Comparison of ENCODE assay signal across 8 mouse cellular contexts in genomic region chrX:160765389-160766232, GRCm38 (mm10). TPM values are rescaled to one million over a fixed set of nuclear protein-coding genes. Genes with fewer than 3 reads are reported as not detected.
A peak's percentile ranks its signal among the peaks of the same experiment; 100 is the strongest.
DNase-seq lines count a peak whose midpoint lies in the region; ATAC-seq lines count a peak whose summit lies in the region.

No protein-coding gene starts in this region.

- no peaks in the 10 kb centered on the region for H3K9me3 ChIP-seq in forebrain, embryonic 13.5 days (replicated peaks)
- H3K9me3 ChIP-seq in liver, embryonic 15.5 days (replicated peaks): no peaks in the 10 kb centered on the region
- no peaks in the 10 kb centered on the region for H3K9me3 ChIP-seq in neural tube, embryonic 11.5 days (ENCODE audit: control insufficient read depth, low read length)
- H3K9me3 ChIP-seq in stomach, embryonic 16.5 days (replicated peaks; ENCODE audit: control insufficient read depth, low read length): no peaks in the 10 kb centered on the region

- peak overlapping the region; percentile 54 for H3K4me2 ChIP-seq in forebrain, embryonic 13.5 days
- peak overlapping the region; percentile 62 for H3K4me2 ChIP-seq in liver, embryonic 15.5 days
- H3K4me2 ChIP-seq in neural tube, embryonic 11.5 days (ENCODE audit: low read depth): peak overlapping the region; percentile 32
- H3K4me2 ChIP-seq in stomach, embryonic 16.5 days (ENCODE audit: low read depth, low read length): peak overlapping the region; percentile 45

- H3K9ac ChIP-seq in forebrain, embryonic 13.5 days: 0 out of 2 replicates have a peak overlapping the region, but pooled peaks have one; percentile 30
- peak overlapping the region; percentile 43 for H3K9ac ChIP-seq in liver, embryonic 15.5 days
- H3K9ac ChIP-seq in neural tube, embryonic 11.5 days (ENCODE audit: low read length): no peak overlapping the region
- peak overlapping the region; percentile 52; the same call in 1 of the 2 replicates for H3K9ac ChIP-seq in stomach, embryonic 16.5 days (ENCODE audit: low read length)

- peak overlapping the region; percentile 46 for H3K4me3 ChIP-seq in forebrain, embryonic 13.5 days
- H3K4me3 ChIP-seq in liver, embryonic 15.5 days (replicated peaks): peak overlapping the region; percentile 64
- H3K4me3 ChIP-seq in neural tube, embryonic 11.5 days (ENCODE audit: low read depth, low read length): peak overlapping the region; percentile 42
- peak overlapping the region; percentile 55 for H3K4me3 ChIP-seq in stomach, embryonic 16.5 days (replicated peaks; ENCODE audit: low read length)

- no peaks in the 10 kb centered on the region for H3K4me1 ChIP-seq in forebrain, embryonic 13.5 days
- no peaks in the 10 kb centered on the region for H3K4me1 ChIP-seq in liver, embryonic 15.5 days (replicated peaks)
- no peaks in the 10 kb centered on the region for H3K4me1 ChIP-seq in neural tube, embryonic 11.5 days (ENCODE audit: control insufficient read depth, insufficient read depth, low read length)
- H3K4me1 ChIP-seq in stomach, embryonic 16.5 days (ENCODE audit: control insufficient read depth, insufficient read depth, low read length): no peaks in the 10 kb centered on the region

- H3K27me3 ChIP-seq in forebrain, embryonic 13.5 days: peaks cover 11% of the 10 kb centered on the region; the same call in 1 of the 2 replicates
- H3K27me3 ChIP-seq in liver, embryonic 15.5 days: peaks cover 4% of the 10 kb centered on the region; the same call in 1 of the 2 replicates
- H3K27me3 ChIP-seq in neural tube, embryonic 11.5 days (ENCODE audit: control insufficient read depth, insufficient read depth, low read length): no peaks in the 10 kb centered on the region
- no peaks in the 10 kb centered on the region for H3K27me3 ChIP-seq in stomach, embryonic 16.5 days (ENCODE audit: control insufficient read depth, insufficient read depth, low read length)

- no peaks in the 10 kb centered on the region for H3K36me3 ChIP-seq in forebrain, embryonic 13.5 days (ENCODE audit: poor library complexity, severe bottlenecking)
- H3K36me3 ChIP-seq in liver, embryonic 15.5 days (replicated peaks): no peaks in the 10 kb centered on the region
- H3K36me3 ChIP-seq in neural tube, embryonic 11.5 days (ENCODE audit: control insufficient read depth, insufficient read depth, low read length): no peaks in the 10 kb centered on the region
- no peaks in the 10 kb centered on the region for H3K36me3 ChIP-seq in stomach, embryonic 16.5 days (ENCODE audit: control insufficient read depth, insufficient read depth, low read length)

- peak; percentile 73 for DNase-seq in ES-CJ7 (ENCODE audit: low read depth, low spot score)
- peak; percentile 94 to 96 for DNase-seq in heart, postnatal 10 days
- DNase-seq in kidney, postnatal 4 days: peak; percentile 93
- DNase-seq in neural tube, embryonic 11.5 days (ENCODE audit: low spot score): peak; percentile 88

- ATAC-seq in cerebellum, adult (ENCODE audit: insufficient number of reproducible peaks, low FRiP score, low TSS enrichment): peak; percentile 86
- peak; percentile 97 for ATAC-seq in forebrain, embryonic 13.5 days
- peak; percentile 94 for ATAC-seq in liver, embryonic 15.5 days (ENCODE audit: insufficient read depth)
- peak; percentile 98 for ATAC-seq in neural tube, embryonic 11.5 days (ENCODE audit: insufficient read depth, low FRiP score, low TSS enrichment)
- ATAC-seq in stomach, embryonic 16.5 days (ENCODE audit: insufficient read depth, low FRiP score): peak; percentile 95

- no peak overlapping the region for H3K27ac ChIP-seq in forebrain, embryonic 13.5 days
- H3K27ac ChIP-seq in liver, embryonic 15.5 days (replicated peaks): no peak overlapping the region
- no peak overlapping the region for H3K27ac ChIP-seq in neural tube, embryonic 11.5 days (ENCODE audit: low read depth, low read length)
- no peak overlapping the region for H3K27ac ChIP-seq in stomach, embryonic 16.5 days (ENCODE audit: low read length)

- 32% methylated on average over 30 of the region's 30 CpGs for WGBS in forebrain, embryonic 13.5 days
- 25% methylated on average over 30 of the region's 30 CpGs for WGBS in liver, embryonic 15.5 days (ENCODE audit: insufficient replicate concordance)
- 27% methylated on average over 30 of the region's 30 CpGs for WGBS in neural tube, embryonic 11.5 days
- WGBS in stomach, embryonic 16.5 days: 21% methylated on average over 30 of the region's 30 CpGs

- intact Hi-C loops in heart, postnatal 10 days (cut with DNase I): loop anchor here (10.0 kb wide), 1 partner anchor 181 kb away; no protein-coding TSS in a partner anchor

RNA-seq across cellular contexts. Expression of gene Rs1, which starts 2.2 kb away (rescaled TPM):
- 0.05 TPM in 1 of 2 replicates, not detected in the other for polyA plus RNA-seq in forebrain, embryonic 13.5 days (2015; fragmentation: Nextera tagmentation; extraction: Ambion mirVana)
- total RNA-seq in heart, postnatal 10 days (2021): under 1 TPM; 0.12 to 0.17 TPM
- polyA plus RNA-seq in liver, embryonic 15.5 days (2015; fragmentation: Nextera tagmentation; extraction: Ambion mirVana): not detected in 2 replicates
- polyA plus RNA-seq in neural tube, embryonic 11.5 days (2014; fragmentation: Nextera tagmentation; extraction: Ambion mirVana): not detected in 2 replicates
- polyA plus RNA-seq in stomach, embryonic 16.5 days (2015; fragmentation: Nextera tagmentation; extraction: Ambion mirVana): 0.03 and 0.04 TPM in 2 replicates

RNA-seq across cellular contexts. Expression of gene Ppef1, which starts 30.0 kb away (rescaled TPM):
- 0.26 and 0.76 TPM in 2 replicates for polyA plus RNA-seq in forebrain, embryonic 13.5 days (2015; fragmentation: Nextera tagmentation; extraction: Ambion mirVana)
- not detected for total RNA-seq in heart, postnatal 10 days (2021)
- 0.10 TPM in 1 of 2 replicates, not detected in the other for polyA plus RNA-seq in liver, embryonic 15.5 days (2015; fragmentation: Nextera tagmentation; extraction: Ambion mirVana)
- 0.41 and 0.53 TPM in 2 replicates for polyA plus RNA-seq in neural tube, embryonic 11.5 days (2014; fragmentation: Nextera tagmentation; extraction: Ambion mirVana)
- polyA plus RNA-seq in stomach, embryonic 16.5 days (2015; fragmentation: Nextera tagmentation; extraction: Ambion mirVana): 0.21 TPM in 1 of 2 replicates, not detected in the other
